Mouse (Mus musculus) lung, embryonic 16.5 days (tissue): ENCODE measurements around the gene Gpc1. TPM values are rescaled to one million over a fixed set of nuclear protein-coding genes. Genes with fewer than 3 reads are reported as not detected.

Source experiments
- ATAC-seq: fragments of 200-750 bp; cut with Nextera tagmentation; 2 replicates; pipeline ENCODE4 v1.8.0; 2017; ENCODE audit warnings: low read depth, mild to moderate bottlenecking, moderate library complexity
- H3K27ac ChIP-seq: fragments of 300-500 bp; sonication (generic); 2 replicates; pipeline ENCODE4 v1.5.1; 2014; ENCODE audit warnings: mild to moderate bottlenecking, control low read depth, low read length
- H3K27me3 ChIP-seq: fragments of 300-500 bp; sonication (generic); 2 replicates; pipeline ENCODE4 v1.6.1; 2014; ENCODE audit warnings: low read depth, low read length, mixed read lengths; ENCODE audit not compliant: control insufficient read depth, insufficient read depth
- H3K36me3 ChIP-seq: fragments of 300-500 bp; sonication (generic); 2 replicates; pipeline ENCODE4 v1.6.1; 2014; ENCODE audit warnings: low read length; ENCODE audit not compliant: control insufficient read depth, insufficient read depth
- H3K4me1 ChIP-seq: fragments of 300-500 bp; sonication (generic); replicated peaks from 2 replicates; pipeline ENCODE4 v1.6.1; 2014; ENCODE audit warnings: low read length, mixed read lengths; ENCODE audit not compliant: control insufficient read depth, insufficient read depth
- H3K4me2 ChIP-seq: fragments of 300-500 bp; sonication (generic); 2 replicates; pipeline ENCODE4 v1.6.1; 2014; ENCODE audit warnings: low read depth, low read length, control low read depth
- H3K4me3 ChIP-seq: fragments of 300-500 bp; sonication (generic); 2 replicates; pipeline ENCODE4 v1.5.1; 2014; ENCODE audit warnings: mild to moderate bottlenecking, low read length, control low read depth
- H3K9ac ChIP-seq: fragments of 300-500 bp; sonication (generic); 2 replicates; pipeline ENCODE4 v1.6.1; 2014; ENCODE audit warnings: low read length, control low read depth
- H3K9me3 ChIP-seq: fragments of 300-500 bp; sonication (generic); 2 replicates; pipeline ENCODE4 v1.6.1; 2016; ENCODE audit warnings: low read length; ENCODE audit not compliant: control insufficient read depth
- WGBS: fragments of 180-500 bp; shearing (Covaris S2); extraction: QIAGEN DNeasy Blood & Tissue Kit; methylation state at CpG from one replicate; pipeline ENCODE4 v1.1.7; 2014; 5-methylcytosine and 5-hydroxymethylcytosine counted together
- polyA plus RNA-seq: library from polyadenylated mRNA; unstranded; fragments of >200 nt; fragmentation: Nextera tagmentation; extraction: Ambion mirVana; gene quantifications from 2 replicates; pipeline ENCODE4 v1.2.1, GENCODE M21; 2015

Gpc1 gene
- polyA plus RNA-seq, 1 experiment from 2014 or later: 27.7 TPM

- no peaks in the 10 kb centered on the region for H3K27me3 ChIP-seq
- ATAC-seq: no peak
- whole genome bisulfite sequencing: 73% methylated on average over 5 of the region's 5 CpGs
- no peaks in the 10 kb centered on the region for H3K36me3 ChIP-seq
- no peak overlapping the region for H3K27ac ChIP-seq
- no peak overlapping the region for H3K4me2 ChIP-seq
- no peak overlapping the region for H3K4me3 ChIP-seq
- H3K4me1 ChIP-seq: no peaks in the 10 kb centered on the region
- no peaks in the 10 kb centered on the region for H3K9me3 ChIP-seq
- no peak overlapping the region for H3K9ac ChIP-seq
These were observed 31.8 kb upstream of the Gpc1 start for GRCm38 (mm10) chr1:92799653-92800052.

DNA sequence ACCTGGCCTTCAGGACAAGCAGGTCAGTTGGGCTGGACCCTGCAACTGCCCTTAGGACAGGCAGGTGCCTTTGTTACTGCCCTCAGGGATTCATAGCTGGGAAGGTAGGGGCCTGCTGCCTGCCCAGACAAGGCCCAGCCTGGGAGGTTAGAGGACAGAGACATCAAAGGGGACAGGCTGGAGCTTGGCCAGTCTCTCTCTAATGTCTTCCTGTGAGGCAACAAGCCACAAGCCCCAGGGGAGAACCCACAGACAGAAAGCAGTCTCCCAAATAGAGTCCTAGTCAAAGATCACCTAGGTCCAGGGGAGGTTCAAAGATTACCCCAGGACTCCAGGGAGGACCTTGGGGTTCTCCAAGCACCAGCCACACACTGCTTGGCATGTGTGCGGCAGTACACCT is 29.1 kb upstream of the Gpc1 start:
- H3K9ac ChIP-seq: no peak overlapping the region
- H3K4me2 ChIP-seq: no peak overlapping the region
- H3K4me1 ChIP-seq: no peaks in the 10 kb centered on the region
- no peak for ATAC-seq
- H3K36me3 ChIP-seq: no peaks in the 10 kb centered on the region
- WGBS: 100% methylated on average over 1 of the region's 1 CpGs
- no peak overlapping the region for H3K27ac ChIP-seq
- no peaks in the 10 kb centered on the region for H3K27me3 ChIP-seq
- H3K4me3 ChIP-seq: no peak overlapping the region
- H3K9me3 ChIP-seq: no peaks in the 10 kb centered on the region

DNA sequence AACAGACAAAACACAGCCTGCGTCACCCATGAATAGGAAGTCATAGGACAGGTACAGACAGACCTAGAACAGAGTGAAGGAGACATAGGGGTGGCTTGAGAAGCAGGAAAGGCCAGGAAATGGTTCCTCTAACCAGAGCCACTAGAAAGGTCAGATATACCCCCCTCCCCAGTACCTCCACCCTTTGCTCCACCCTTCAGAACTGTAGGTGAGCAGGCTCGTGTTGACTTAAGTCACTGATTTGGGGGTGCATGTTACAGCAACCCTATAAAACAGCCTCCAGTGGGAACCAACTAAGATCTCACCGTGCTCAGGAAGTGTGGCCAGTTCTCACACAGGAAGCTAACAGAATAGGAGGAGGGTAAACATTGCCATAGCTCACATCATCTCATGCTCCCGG is 28.1 kb upstream of the Gpc1 start:
- H3K27me3 ChIP-seq: no peaks in the 10 kb centered on the region
- 63% methylated on average over 4 of the region's 4 CpGs for WGBS
- ATAC-seq: no peak
- H3K4me1 ChIP-seq: no peaks in the 10 kb centered on the region
- no peaks in the 10 kb centered on the region for H3K9me3 ChIP-seq
- no peak overlapping the region for H3K9ac ChIP-seq
- no peak overlapping the region for H3K4me3 ChIP-seq
- no peaks in the 10 kb centered on the region for H3K36me3 ChIP-seq
- H3K27ac ChIP-seq: no peak overlapping the region
- no peak overlapping the region for H3K4me2 ChIP-seq

- WGBS: 46% methylated on average over 5 of the region's 5 CpGs
- ATAC-seq: no peak
- Histone ChIP-seq H3K27ac (no peak overlapping the region), H3K4me2 (no peak overlapping the region), H3K27me3 (no peaks in the 10 kb centered on the region), H3K4me1 (no peaks in the 10 kb centered on the region), H3K36me3 (no peaks in the 10 kb centered on the region), H3K9me3 (no peaks in the 10 kb centered on the region), H3K4me3 (no peak overlapping the region), H3K9ac (no peak overlapping the region)
These were observed 26.3 kb upstream of the Gpc1 start for GRCm38 (mm10) chr1:92805181-92805580.

DNA sequence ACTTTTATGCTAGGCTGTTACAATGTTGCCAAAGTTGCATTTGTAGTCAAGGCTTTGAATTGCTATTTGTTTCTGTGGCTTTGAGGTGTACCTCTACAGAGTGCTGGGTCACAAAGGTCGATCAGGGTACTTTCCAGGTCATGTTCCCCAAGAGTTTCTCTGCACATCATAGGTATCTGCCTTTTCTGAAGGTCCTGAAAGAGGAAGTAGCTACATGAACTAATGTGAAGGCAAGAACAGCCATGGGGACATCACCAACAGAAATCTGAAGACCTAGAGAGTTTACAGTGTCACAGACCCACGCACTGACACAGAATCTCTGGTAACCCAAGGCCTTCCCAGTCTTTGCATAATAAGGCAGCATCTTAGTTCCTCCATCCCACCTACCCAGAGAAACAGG is 25.6 kb upstream of the Gpc1 start:
- no peak for ATAC-seq
- Histone ChIP-seq H3K27ac (no peak overlapping the region), H3K9me3 (no peaks in the 10 kb centered on the region), H3K4me3 (no peak overlapping the region), H3K36me3 (no peaks in the 10 kb centered on the region), H3K4me2 (no peak overlapping the region), H3K9ac (no peak overlapping the region), H3K27me3 (no peaks in the 10 kb centered on the region), H3K4me1 (no peaks in the 10 kb centered on the region)
- WGBS: 57% methylated on average over 2 of the region's 2 CpGs

GRCm38 (mm10) chr1:92806720-92807119 is 24.7 kb upstream of the Gpc1 start:
- Histone ChIP-seq H3K36me3 (no peaks in the 10 kb centered on the region), H3K9ac (no peak overlapping the region), H3K27me3 (no peaks in the 10 kb centered on the region), H3K4me3 (no peak overlapping the region), H3K9me3 (no peaks in the 10 kb centered on the region), H3K27ac (no peak overlapping the region), H3K4me2 (no peak overlapping the region), H3K4me1 (no peaks in the 10 kb centered on the region)
- no peak for ATAC-seq
- WGBS: 51% methylated on average over 3 of the region's 3 CpGs

GRCm38 (mm10) chr1:92809621-92810020 is 21.8 kb upstream of the Gpc1 start:
- Histone ChIP-seq H3K27me3 (no peaks in the 10 kb centered on the region), H3K27ac (no peak overlapping the region), H3K9me3 (no peaks in the 10 kb centered on the region), H3K4me3 (no peak overlapping the region), H3K4me2 (no peak overlapping the region), H3K9ac (no peak overlapping the region), H3K36me3 (no peaks in the 10 kb centered on the region), H3K4me1 (no peaks in the 10 kb centered on the region)
- no peak for ATAC-seq
- WGBS: 66% methylated on average over 4 of the region's 4 CpGs

DNA sequence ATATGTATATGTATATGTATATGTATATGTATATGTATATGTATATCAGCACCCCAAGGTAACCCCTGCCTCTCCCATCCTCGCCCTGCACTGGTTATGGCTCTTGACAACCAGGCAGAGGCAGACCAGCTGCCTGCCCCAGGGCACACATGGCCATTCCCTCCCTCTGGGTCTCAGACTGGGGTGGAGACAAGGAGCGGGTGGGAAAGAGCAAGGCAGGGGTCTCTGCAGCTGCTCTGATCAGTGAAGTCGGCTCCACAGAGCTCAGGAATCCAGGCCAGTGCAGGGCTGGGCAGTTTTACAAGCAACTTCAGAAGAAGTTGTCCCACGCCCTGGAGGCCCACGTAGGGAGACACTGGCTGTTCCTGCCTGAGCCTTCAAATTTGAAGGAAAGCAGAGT is 17.1 kb upstream of the Gpc1 start:
- H3K36me3 ChIP-seq: no peaks in the 10 kb centered on the region
- no peaks in the 10 kb centered on the region for H3K9me3 ChIP-seq
- WGBS: 72% methylated on average over 5 of the region's 5 CpGs
- no peak overlapping the region for H3K4me2 ChIP-seq
- ATAC-seq: no peak
- no peak overlapping the region for H3K4me3 ChIP-seq
- H3K4me1 ChIP-seq: no peaks in the 10 kb centered on the region
- H3K27ac ChIP-seq: no peak overlapping the region
- H3K9ac ChIP-seq: no peak overlapping the region
- H3K27me3 ChIP-seq: no peaks in the 10 kb centered on the region

GRCm38 (mm10) chr1:92815100-92815499 is 16.3 kb upstream of the Gpc1 start:
- no peak overlapping the region for H3K9ac ChIP-seq
- H3K4me2 ChIP-seq: no peak overlapping the region
- 64% methylated on average over 9 of the region's 9 CpGs for WGBS
- H3K27me3 ChIP-seq: no peaks in the 10 kb centered on the region
- ATAC-seq: no peak
- H3K4me3 ChIP-seq: no peak overlapping the region
- no peak overlapping the region for H3K27ac ChIP-seq
- H3K36me3 ChIP-seq: no peaks in the 10 kb centered on the region
- H3K4me1 ChIP-seq: no peaks in the 10 kb centered on the region
- H3K9me3 ChIP-seq: no peaks in the 10 kb centered on the region

GRCm38 (mm10) chr1:92815756-92816294 is 15.6 kb upstream of the Gpc1 start:
- Histone ChIP-seq H3K27me3 (no peaks in the 10 kb centered on the region), H3K27ac (no peak overlapping the region), H3K4me3 (no peak overlapping the region), H3K4me2 (no peak overlapping the region), H3K9me3 (no peaks in the 10 kb centered on the region), H3K9ac (no peak overlapping the region), H3K4me1 (no peaks in the 10 kb centered on the region), H3K36me3 (no peaks in the 10 kb centered on the region)
- 67% methylated on average over 5 of the region's 5 CpGs for WGBS
- no peak for ATAC-seq
